Mouse (Mus musculus) cortical plate, adult 2 months (tissue): ENCODE measurements around the gene Atxn7l1. TPM values are rescaled to one million over a fixed set of nuclear protein-coding genes. Genes with fewer than 3 reads are reported as not detected.

ENCODE experiments used
- H3K27ac ChIP-seq: fragments of 200-500 bp; 2 replicates; pipeline ENCODE4 v1.5.1; 2012; ENCODE audit warnings: low read length, control low read depth, inconsistent platforms; ENCODE audit not compliant: insufficient read depth
- H3K4me1 ChIP-seq: fragments of 200-500 bp; 2 replicates; pipeline ENCODE4 v1.6.1; 2011; ENCODE audit warnings: low read length; ENCODE audit not compliant: control insufficient read depth, insufficient read depth
- H3K4me3 ChIP-seq: fragments of 200-500 bp; 2 replicates; pipeline ENCODE4 v1.5.1; 2011; ENCODE audit warnings: mild to moderate bottlenecking, low read length, control low read depth; ENCODE audit not compliant: insufficient read depth
- CTCF ChIP-seq: fragments of 200-500 bp; IDR thresholded peaks from 2 replicates; pipeline ENCODE4 v1.5.1; 2011; ENCODE audit warnings: mild to moderate bottlenecking, control low read depth, low read length; ENCODE audit not compliant: insufficient read depth; ENCODE audit errors: extremely low read depth
- POLR2A ChIP-seq: fragments of 200-500 bp; IDR thresholded peaks from 2 replicates; pipeline ENCODE4 v1.6.1; 2011; ENCODE audit warnings: mild to moderate bottlenecking, low read length, control low read depth; ENCODE audit not compliant: insufficient read depth; ENCODE audit errors: extremely low read depth
- polyA plus RNA-seq: library from polyadenylated mRNA; depleted of rRNA; stranded (reverse); fragments of >200 nt; gene quantifications from 2 replicates; pipeline ENCODE4 v1.2.3, GENCODE M21; 2012

The Atxn7l1 gene
- polyA plus RNA-seq, 1 experiment: 41.0 TPM

DNA sequence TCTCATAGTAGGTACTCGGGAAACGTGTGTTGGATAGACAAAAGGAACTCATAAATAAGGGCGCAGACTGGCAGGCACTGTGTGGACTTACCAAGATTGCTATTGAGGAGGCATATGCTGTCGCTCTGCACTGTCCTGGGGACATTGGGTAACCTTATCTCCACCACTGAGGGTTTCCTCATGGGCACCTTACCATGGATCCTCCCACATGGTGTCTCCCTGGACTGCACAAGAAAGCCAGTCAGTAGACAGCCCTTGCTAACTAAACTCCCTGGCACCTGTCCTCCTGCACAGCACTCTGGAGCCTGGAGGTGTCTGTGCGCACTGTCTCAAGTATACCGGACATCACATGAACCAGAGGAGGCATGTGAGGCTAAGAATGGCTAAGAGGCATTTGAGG, 108.9 kb downstream of the Atxn7l1 start:
- no peak overlapping the region for H3K27ac ChIP-seq
- no peak overlapping the region for H3K4me3 ChIP-seq
- H3K4me1 ChIP-seq: 0 out of 2 replicates have a peak, but pooled peaks cover 1% of the 10 kb centered on the region
- TF ChIP-seq POLR2A: no peak
- no peak for TF ChIP-seq CTCF

DNA sequence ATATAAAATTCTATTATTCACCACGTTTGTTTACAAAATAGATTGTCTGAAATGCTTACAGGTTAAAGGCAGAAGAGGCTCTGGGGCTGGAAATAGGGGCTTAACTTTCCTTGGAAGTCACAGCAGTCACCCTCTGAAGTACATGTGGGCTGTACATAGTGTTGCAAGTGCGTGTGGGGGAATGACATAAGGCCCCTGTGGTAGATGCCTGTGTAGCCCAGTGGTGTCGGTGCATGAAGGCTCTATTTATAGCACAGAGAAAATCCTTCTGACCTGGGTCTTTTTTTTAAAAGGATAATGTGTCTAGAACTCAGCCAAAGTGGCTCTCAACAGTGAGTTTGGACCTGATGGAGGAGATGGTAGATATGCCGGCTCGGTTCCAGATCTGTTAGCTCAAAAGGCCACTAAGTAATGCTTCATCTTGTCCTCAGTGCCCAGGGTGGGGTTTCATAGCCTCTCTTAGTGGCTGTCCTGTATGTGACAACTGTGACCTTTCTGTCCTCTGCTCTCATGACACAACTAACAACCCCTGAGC, 111.6 kb downstream of the Atxn7l1 start:
- Histone ChIP-seq H3K4me3 (no peak overlapping the region), H3K27ac (no peak overlapping the region), H3K4me1 (no peaks in the 10 kb centered on the region)
- no peak for TF ChIP-seq POLR2A
- TF ChIP-seq CTCF: no peak

DNA sequence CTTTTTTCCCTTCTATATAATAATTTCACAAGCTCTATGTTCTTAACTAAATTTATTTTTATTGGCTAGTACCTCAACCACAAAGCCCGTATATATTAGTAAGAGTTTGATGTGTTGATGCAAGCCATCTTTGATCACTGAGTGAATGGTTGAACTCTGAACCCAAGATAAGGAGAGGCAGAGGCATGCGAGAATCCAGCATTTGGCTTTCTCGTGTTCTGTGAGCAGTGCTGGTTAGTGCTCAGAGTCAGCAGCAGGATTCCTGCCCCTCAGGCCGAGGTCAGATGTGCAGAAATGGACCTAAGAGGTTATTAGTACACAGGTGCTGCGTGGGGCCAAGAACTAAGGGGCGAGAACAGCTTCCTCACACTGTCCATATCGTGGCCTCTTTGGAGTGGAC, 113.1 kb downstream of the Atxn7l1 start:
- H3K4me1 ChIP-seq: no peaks in the 10 kb centered on the region
- H3K4me3 ChIP-seq: no peak overlapping the region
- no peak for TF ChIP-seq POLR2A
- no peak for TF ChIP-seq CTCF
- H3K27ac ChIP-seq: no peak overlapping the region

DNA sequence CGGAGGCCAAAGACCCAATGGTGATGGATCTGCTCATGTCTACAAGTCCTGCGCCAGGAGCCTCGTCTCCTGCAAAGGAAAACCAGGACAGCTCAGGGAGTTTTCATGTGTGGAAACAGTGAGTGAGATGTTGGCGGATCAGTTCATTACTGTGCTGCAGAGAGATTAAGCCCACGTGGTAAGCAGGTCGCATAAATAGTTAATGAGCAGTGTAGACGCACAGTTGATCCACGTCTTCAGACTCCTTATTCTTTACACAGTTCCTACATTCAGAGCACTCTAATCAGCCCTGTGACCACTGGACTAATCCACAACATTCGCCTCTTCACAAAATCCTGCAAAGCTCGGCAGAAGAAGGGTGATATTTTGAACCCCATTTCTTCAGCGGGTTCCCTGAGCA, 118.4 kb downstream of the Atxn7l1 start:
- Histone ChIP-seq H3K4me1 (peaks cover 3% of the 10 kb centered on the region; the same call in 1 of the 2 replicates), H3K4me3 (no peak overlapping the region), H3K27ac (no peak overlapping the region)
- TF ChIP-seq POLR2A (no peak), CTCF (no peak)

DNA sequence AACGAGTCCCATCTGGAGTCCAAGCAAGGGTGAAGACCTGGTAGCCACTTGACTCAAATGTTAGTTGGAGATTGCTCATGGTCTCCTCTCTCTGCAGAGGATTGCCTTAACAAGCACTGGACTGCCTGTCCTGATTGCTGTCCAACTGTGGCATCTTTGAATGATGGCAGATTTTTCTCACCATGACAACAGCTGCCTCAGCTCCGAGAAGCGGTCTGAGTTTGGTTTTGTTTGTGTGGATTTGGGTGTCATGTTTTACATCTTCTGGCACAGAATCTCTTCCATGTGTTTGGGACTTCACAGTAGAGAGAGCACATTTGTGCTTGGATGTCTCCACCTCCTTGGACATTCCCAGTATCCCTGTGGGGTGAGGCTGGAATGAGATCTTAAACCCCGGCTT, 120.5 kb downstream of the Atxn7l1 start:
- H3K4me1 ChIP-seq: peaks cover 3% of the 10 kb centered on the region; the same call in 1 of the 2 replicates
- H3K27ac ChIP-seq: no peak overlapping the region
- TF ChIP-seq POLR2A (no peak), CTCF (no peak)
- no peak overlapping the region for H3K4me3 ChIP-seq

- no peak overlapping the region for H3K4me3 ChIP-seq
- no peak overlapping the region for H3K27ac ChIP-seq
- H3K4me1 ChIP-seq: peaks cover 8% of the 10 kb centered on the region; the same call in 1 of the 2 replicates
- TF ChIP-seq CTCF (peak; percentile 37), POLR2A (no peak)
Measured at GRCm38 (mm10) chr12:33269743-33270142, 122.2 kb downstream of the Atxn7l1 start.

DNA sequence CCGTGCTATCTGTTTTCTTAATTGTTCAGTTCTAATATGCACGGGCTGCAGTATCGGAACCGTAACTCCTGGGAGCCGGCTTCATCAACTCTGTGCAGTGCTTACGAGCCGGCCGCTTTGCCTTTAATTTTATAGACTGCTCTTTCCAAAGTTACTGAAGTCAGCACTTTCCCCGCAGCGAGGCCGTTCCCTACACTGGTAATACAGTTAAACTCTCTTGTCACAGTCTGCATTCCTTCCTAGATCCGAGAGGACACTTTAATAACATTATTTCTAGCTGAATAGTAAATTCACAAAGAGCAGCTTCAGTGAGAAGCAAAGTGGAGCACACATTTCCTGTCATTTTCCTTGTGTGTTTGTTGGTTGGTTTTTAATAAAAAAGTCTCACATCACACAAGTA, 124.4 kb downstream of the Atxn7l1 start:
- no peak for TF ChIP-seq POLR2A
- TF ChIP-seq CTCF: no peak
- peaks cover 8% of the 10 kb centered on the region; the same call in 1 of the 2 replicates for H3K4me1 ChIP-seq
- no peak overlapping the region for H3K27ac ChIP-seq
- no peak overlapping the region for H3K4me3 ChIP-seq

DNA sequence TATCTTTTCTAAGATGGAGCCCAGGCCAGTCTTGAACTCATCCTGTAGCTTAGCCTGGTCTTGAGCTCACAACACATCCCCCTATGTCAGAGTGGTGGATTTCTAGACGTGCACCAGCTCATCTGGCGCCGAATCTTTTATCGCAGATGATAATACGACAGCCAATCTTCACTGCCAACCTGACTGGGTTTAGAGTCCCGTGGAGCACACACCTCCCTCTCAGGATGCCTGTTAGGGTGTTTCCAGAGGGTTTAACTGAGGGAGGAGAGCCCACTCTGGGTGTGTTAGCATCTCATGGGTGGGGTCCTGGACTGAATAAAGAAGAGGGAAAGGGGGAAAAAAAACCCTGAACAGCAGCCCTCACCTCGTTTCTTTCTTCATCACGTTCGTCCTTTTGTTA, 124.9 kb downstream of the Atxn7l1 start:
- TF ChIP-seq CTCF: no peak
- TF ChIP-seq POLR2A: no peak
- Histone ChIP-seq H3K27ac (no peak overlapping the region), H3K4me1 (peaks cover 8% of the 10 kb centered on the region; the same call in 1 of the 2 replicates)

DNA sequence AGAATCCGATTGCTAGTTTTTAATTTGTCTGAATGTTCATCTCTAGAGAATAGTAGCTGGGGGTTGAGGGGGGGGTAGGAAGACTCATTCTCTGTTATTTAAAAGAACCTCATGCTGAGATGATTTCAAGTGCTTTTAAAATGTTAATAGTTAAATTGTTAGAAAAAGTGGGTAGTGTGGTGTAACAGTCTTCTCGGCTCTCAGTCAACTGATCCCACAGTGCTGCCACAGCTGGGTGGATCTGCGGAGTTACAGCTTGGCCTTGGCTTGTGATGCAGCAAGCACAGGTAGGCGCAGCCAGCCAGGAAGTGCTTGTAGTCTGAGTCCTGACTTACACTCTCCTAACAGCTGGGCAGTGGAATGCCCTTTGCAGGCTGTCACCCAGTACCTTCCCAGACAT, 125.7 kb downstream of the Atxn7l1 start:
- no peak overlapping the region for H3K27ac ChIP-seq
- H3K4me1 ChIP-seq: peaks cover 5% of the 10 kb centered on the region; the same call in 1 of the 2 replicates
- TF ChIP-seq CTCF (no peak), POLR2A (no peak)
- no peak overlapping the region for H3K4me3 ChIP-seq

More for the DNA sequence above, 124.9 kb downstream of the Atxn7l1 start:
- no peak overlapping the region for H3K4me3 ChIP-seq

GRCm38 (mm10) chr12:33273668-33274067, 126.2 kb downstream of the Atxn7l1 start:
- no peak overlapping the region for H3K4me3 ChIP-seq
- TF ChIP-seq POLR2A (no peak), CTCF (no peak)
- H3K27ac ChIP-seq: no peak overlapping the region

GRCm38 (mm10) chr12:33276028-33276427, 128.5 kb downstream of the Atxn7l1 start:
- TF ChIP-seq CTCF (no peak), POLR2A (no peak)

More at GRCm38 (mm10) chr12:33273668-33274067, 126.2 kb downstream of the Atxn7l1 start:
- H3K4me1 ChIP-seq: peaks cover 5% of the 10 kb centered on the region; the same call in 1 of the 2 replicates

DNA sequence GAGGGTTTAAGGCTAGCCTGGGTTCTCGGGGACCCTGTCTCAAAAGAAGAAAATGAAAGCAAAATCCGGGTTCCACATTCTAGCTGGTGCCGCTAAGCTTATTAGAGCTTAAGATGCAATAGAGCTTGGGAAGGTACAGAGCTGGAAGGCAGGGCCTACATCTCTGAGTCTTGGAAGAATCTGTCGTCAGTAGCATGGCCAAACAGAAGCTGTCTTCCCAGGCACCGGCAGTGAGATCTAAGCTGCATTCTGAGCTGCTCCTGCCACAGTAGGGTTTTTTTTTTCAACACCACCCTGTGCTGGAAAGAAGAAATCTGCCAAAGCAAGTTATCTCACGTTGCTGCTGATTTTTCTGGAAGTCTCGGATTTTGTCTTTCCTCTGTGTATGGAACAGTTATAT, 129.9 kb downstream of the Atxn7l1 start:
- Histone ChIP-seq H3K4me1 (peaks cover 5% of the 10 kb centered on the region; the same call in 1 of the 2 replicates), H3K27ac (no peak overlapping the region), H3K4me3 (no peak overlapping the region)
- no peak for TF ChIP-seq CTCF
- TF ChIP-seq POLR2A: no peak

More at GRCm38 (mm10) chr12:33276028-33276427, 128.5 kb downstream of the Atxn7l1 start:
- peaks cover 5% of the 10 kb centered on the region; the same call in 1 of the 2 replicates for H3K4me1 ChIP-seq
- H3K27ac ChIP-seq: no peak overlapping the region
- no peak overlapping the region for H3K4me3 ChIP-seq
